Mouse (Mus musculus): ENCODE measurements around the gene Akap1. TPM values are rescaled to one million over a fixed set of nuclear protein-coding genes. Genes with fewer than 3 reads are reported as not detected.

Akap1 gene
- total and polyA plus RNA-seq, 2 experiments: 37.7 to 81.5 TPM

GRCm38 (mm10) chr11:88844384-88844783, 20.0 kb downstream of the Akap1 start:
- no peak overlapping the region for H3K27ac ChIP-seq (replicated peaks; ENCODE audit: insufficient read depth, low read depth, low read length)
- H3K36me3 ChIP-seq (ENCODE audit: control insufficient read depth, insufficient read depth, low read length): peaks cover 6% of the 10 kb centered on the region
- no peak for TF ChIP-seq CTCF (IDR thresholded peaks at IDR 0.05; ENCODE audit: low read depth, low read length)
- H3K9ac ChIP-seq (ENCODE audit: low read depth, low read length): no peak overlapping the region
- 88% methylated on average over 5 of the region's 5 CpGs for WGBS
- H3K4me1 ChIP-seq (ENCODE audit: control insufficient read depth, insufficient read depth, low read length): peaks cover 32% of the 10 kb centered on the region
- H3K79me2 ChIP-seq (ENCODE audit: control insufficient read depth, insufficient read depth, low read length): peaks cover 41% of the 10 kb centered on the region; the same call in 1 of the 2 replicates
- H3K4me3 ChIP-seq (ENCODE audit: insufficient read depth, low read depth, low read length): no peak overlapping the region
- no peaks in the 10 kb centered on the region for H3K27me3 ChIP-seq (ENCODE audit: control insufficient read depth, insufficient read depth, low read length)
- no peak for DNase-seq (ENCODE audit: extremely low read depth, low read depth, low spot score)

- WGBS: 41% methylated on average over 10 of the region's 10 CpGs
- peaks cover 22% of the 10 kb centered on the region for H3K4me1 ChIP-seq (ENCODE audit: control insufficient read depth, insufficient read depth, low read length)
- peaks cover 35% of the 10 kb centered on the region; the same call in 1 of the 2 replicates for H3K79me2 ChIP-seq (ENCODE audit: control insufficient read depth, insufficient read depth, low read length)
- no peak overlapping the region for H3K9ac ChIP-seq (ENCODE audit: low read depth, low read length)
- no peak overlapping the region for H3K27ac ChIP-seq (replicated peaks; ENCODE audit: insufficient read depth, low read depth, low read length)
- no peak overlapping the region for H3K4me3 ChIP-seq (ENCODE audit: insufficient read depth, low read depth, low read length)
- TF ChIP-seq CTCF (IDR thresholded peaks at IDR 0.05; ENCODE audit: low read depth, low read length): no peak
- TF ChIP-seq POLR2A (IDR thresholded peaks at IDR 0.05; ENCODE audit: extremely low read depth, insufficient read depth, low read length): no peak
- no peaks in the 10 kb centered on the region for H3K27me3 ChIP-seq (ENCODE audit: control insufficient read depth, insufficient read depth, low read length)
- peak; percentile 50 for DNase-seq (ENCODE audit: extremely low read depth, low read depth, low spot score)
- peaks cover 13% of the 10 kb centered on the region for H3K36me3 ChIP-seq (ENCODE audit: control insufficient read depth, insufficient read depth, low read length)
Observed at GRCm38 (mm10) chr11:88843305-88843704, 21.1 kb downstream of the Akap1 start.

GRCm38 (mm10) chr11:88842315-88842975, 21.9 kb downstream of the Akap1 start:
- H3K9ac ChIP-seq (ENCODE audit: low read depth, low read length): no peak overlapping the region
- H3K4me1 ChIP-seq (ENCODE audit: control insufficient read depth, insufficient read depth, low read length): peaks cover 14% of the 10 kb centered on the region
- TF ChIP-seq POLR2A (IDR thresholded peaks at IDR 0.05; ENCODE audit: extremely low read depth, insufficient read depth, low read length) (no peak), CTCF (IDR thresholded peaks at IDR 0.05; ENCODE audit: low read depth, low read length) (no peak)
- no peaks in the 10 kb centered on the region for H3K27me3 ChIP-seq (ENCODE audit: control insufficient read depth, insufficient read depth, low read length)
- peaks cover 19% of the 10 kb centered on the region for H3K36me3 ChIP-seq (ENCODE audit: control insufficient read depth, insufficient read depth, low read length)
- H3K79me2 ChIP-seq (ENCODE audit: control insufficient read depth, insufficient read depth, low read length): peaks cover 29% of the 10 kb centered on the region; the same call in 1 of the 2 replicates
- WGBS: 91% methylated on average over 13 of the region's 13 CpGs
- H3K4me3 ChIP-seq (ENCODE audit: insufficient read depth, low read depth, low read length): no peak overlapping the region
- H3K27ac ChIP-seq (replicated peaks; ENCODE audit: insufficient read depth, low read depth, low read length): no peak overlapping the region
- no peak for DNase-seq (ENCODE audit: extremely low read depth, low read depth, low spot score)

- H3K79me2 ChIP-seq (ENCODE audit: control insufficient read depth, insufficient read depth, low read length): peaks cover 20% of the 10 kb centered on the region; the same call in 1 of the 2 replicates
- WGBS: 27% methylated on average over 6 of the region's 6 CpGs
- DNase-seq (ENCODE audit: extremely low read depth, low read depth, low spot score): peak; percentile 52
- no peak for TF ChIP-seq CTCF (IDR thresholded peaks at IDR 0.05; ENCODE audit: low read depth, low read length)
- TF ChIP-seq POLR2A (IDR thresholded peaks at IDR 0.05; ENCODE audit: extremely low read depth, insufficient read depth, low read length): no peak
- H3K9ac ChIP-seq (ENCODE audit: low read depth, low read length): no peak overlapping the region
- H3K4me3 ChIP-seq (ENCODE audit: insufficient read depth, low read depth, low read length): no peak overlapping the region
- H3K27ac ChIP-seq (replicated peaks; ENCODE audit: insufficient read depth, low read depth, low read length): peak overlapping the region; percentile 6; the same call in 1 of the 2 replicates
- peaks cover 28% of the 10 kb centered on the region for H3K36me3 ChIP-seq (ENCODE audit: control insufficient read depth, insufficient read depth, low read length)
- peaks cover 10% of the 10 kb centered on the region for H3K4me1 ChIP-seq (ENCODE audit: control insufficient read depth, insufficient read depth, low read length)
- no peaks in the 10 kb centered on the region for H3K27me3 ChIP-seq (ENCODE audit: control insufficient read depth, insufficient read depth, low read length)
Observed at GRCm38 (mm10) chr11:88841406-88841805, 23.0 kb downstream of the Akap1 start.

DNA sequence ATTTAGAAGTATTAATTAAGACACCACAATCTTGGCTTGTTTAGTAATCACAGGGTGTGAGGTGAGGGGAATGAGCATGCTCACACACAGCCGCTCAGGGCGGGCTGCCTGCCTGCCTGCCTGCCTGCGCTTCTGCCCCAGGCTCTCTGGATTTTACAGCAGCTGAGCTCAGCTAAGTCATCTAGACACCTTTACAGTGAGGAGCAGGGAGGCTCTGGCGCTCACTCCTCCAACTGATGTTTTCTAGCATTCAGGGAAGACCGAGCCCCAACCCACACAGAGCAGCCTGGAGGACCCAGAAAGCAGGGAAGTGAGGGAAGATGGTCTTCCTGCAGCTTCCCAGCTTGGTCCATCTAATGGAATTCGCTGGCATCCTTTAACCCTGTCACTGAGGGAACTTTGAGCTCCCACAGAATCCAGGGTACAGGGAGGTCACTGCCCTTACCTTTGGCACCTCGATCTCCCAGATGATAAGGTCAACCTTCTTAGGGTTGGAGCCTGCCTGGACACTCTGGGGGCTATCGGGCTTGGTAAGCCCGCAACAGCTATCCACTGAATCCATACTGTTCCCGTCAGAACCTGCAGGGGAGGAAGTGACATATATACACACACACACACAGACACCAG, 23.5 kb downstream of the Akap1 start:
- H3K27ac ChIP-seq (replicated peaks; ENCODE audit: insufficient read depth, low read depth, low read length): no peak overlapping the region
- DNase-seq (ENCODE audit: extremely low read depth, low read depth, low spot score): peak; percentile 89
- WGBS: 47% methylated on average over 10 of the region's 10 CpGs
- H3K4me3 ChIP-seq (ENCODE audit: insufficient read depth, low read depth, low read length): no peak overlapping the region
- H3K9ac ChIP-seq (ENCODE audit: low read depth, low read length): no peak overlapping the region
- H3K36me3 ChIP-seq (ENCODE audit: control insufficient read depth, insufficient read depth, low read length): peaks cover 29% of the 10 kb centered on the region
- TF ChIP-seq CTCF (IDR thresholded peaks at IDR 0.05; ENCODE audit: low read depth, low read length) (no peak), POLR2A (IDR thresholded peaks at IDR 0.05; ENCODE audit: extremely low read depth, insufficient read depth, low read length) (no peak)
- no peaks in the 10 kb centered on the region for H3K27me3 ChIP-seq (ENCODE audit: control insufficient read depth, insufficient read depth, low read length)
- H3K79me2 ChIP-seq (ENCODE audit: control insufficient read depth, insufficient read depth, low read length): peaks cover 14% of the 10 kb centered on the region; the same call in 1 of the 2 replicates
- H3K4me1 ChIP-seq (ENCODE audit: control insufficient read depth, insufficient read depth, low read length): peaks cover 10% of the 10 kb centered on the region

DNA sequence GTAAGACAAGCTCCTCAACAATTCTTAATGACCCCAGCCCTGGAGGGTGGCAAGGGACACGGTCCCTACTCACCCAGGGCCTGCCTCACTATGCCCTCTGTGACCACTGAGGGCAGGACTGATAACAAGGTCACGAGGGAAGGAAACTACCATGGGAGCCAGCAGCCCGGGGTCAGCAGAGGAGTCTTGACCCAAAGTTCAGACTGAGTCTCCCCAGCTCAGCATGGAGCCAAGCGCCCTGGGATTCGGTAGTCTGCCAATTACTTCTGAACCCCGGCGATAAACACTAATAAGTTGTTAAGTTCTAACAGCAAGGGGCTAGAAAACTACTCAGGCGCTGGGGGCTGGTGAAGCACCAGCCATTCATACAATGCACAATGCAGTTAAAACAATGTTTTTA, 24.1 kb downstream of the Akap1 start:
- H3K27me3 ChIP-seq (ENCODE audit: control insufficient read depth, insufficient read depth, low read length): no peaks in the 10 kb centered on the region
- peak; percentile 63 for DNase-seq (ENCODE audit: extremely low read depth, low read depth, low spot score)
- H3K79me2 ChIP-seq (ENCODE audit: control insufficient read depth, insufficient read depth, low read length): peaks cover 9% of the 10 kb centered on the region; the same call in 1 of the 2 replicates
- WGBS: 24% methylated on average over 8 of the region's 8 CpGs
- peaks cover 30% of the 10 kb centered on the region for H3K36me3 ChIP-seq (ENCODE audit: control insufficient read depth, insufficient read depth, low read length)
- TF ChIP-seq CTCF (IDR thresholded peaks at IDR 0.05; ENCODE audit: low read depth, low read length): no peak
- TF ChIP-seq POLR2A (IDR thresholded peaks at IDR 0.05; ENCODE audit: extremely low read depth, insufficient read depth, low read length): no peak
- H3K4me3 ChIP-seq (ENCODE audit: insufficient read depth, low read depth, low read length): no peak overlapping the region
- H3K27ac ChIP-seq (replicated peaks; ENCODE audit: insufficient read depth, low read depth, low read length): no peak overlapping the region
- peaks cover 10% of the 10 kb centered on the region for H3K4me1 ChIP-seq (ENCODE audit: control insufficient read depth, insufficient read depth, low read length)
- H3K9ac ChIP-seq (ENCODE audit: low read depth, low read length): no peak overlapping the region
